Mouse (Mus musculus) liver, postnatal 0 days (tissue): ENCODE data around the gene Kdm8. TPM values are rescaled to one million over a fixed set of nuclear protein-coding genes. Genes with fewer than 3 reads are reported as not detected.

Source experiments
- ATAC-seq: fragments of 200-750 bp; cut with Nextera tagmentation; 2 replicates; pipeline ENCODE4 v1.8.0; 2017; ENCODE audit warnings: mild to moderate bottlenecking, moderate library complexity
- DNase-seq: peaks from one replicate; pipeline ENCODE4 v3.0.0-alpha.2; 2016
- H3K27ac ChIP-seq: fragments of 300-500 bp; sonication (generic); 2 replicates; pipeline ENCODE4 v1.5.1; 2014; ENCODE audit warnings: antibody characterized with exemption, moderate library complexity, mild to moderate bottlenecking, low read depth
- H3K27me3 ChIP-seq: fragments of 300-500 bp; sonication (generic); 2 replicates; pipeline ENCODE4 v1.6.1; 2014; ENCODE audit warnings: low read length, control low read depth, mixed read lengths; ENCODE audit not compliant: insufficient read depth
- H3K36me3 ChIP-seq: fragments of 300-500 bp; sonication (generic); replicated peaks from 2 replicates; pipeline ENCODE4 v1.6.1; 2014; ENCODE audit warnings: mild to moderate bottlenecking, control low read depth, low read length, moderate library complexity, mixed read lengths; ENCODE audit not compliant: insufficient read depth
- H3K4me1 ChIP-seq: fragments of 300-500 bp; sonication (generic); 2 replicates; pipeline ENCODE4 v1.6.1; 2014; ENCODE audit warnings: antibody characterized with exemption, mild to moderate bottlenecking, control low read depth; ENCODE audit not compliant: insufficient read depth
- H3K4me2 ChIP-seq: fragments of 300-500 bp; sonication (generic); 2 replicates; pipeline ENCODE4 v1.6.1; 2014; ENCODE audit warnings: low read depth, mild to moderate bottlenecking, low read length, moderate library complexity, mixed read lengths
- H3K4me3 ChIP-seq: fragments of 300-500 bp; sonication (generic); 2 replicates; pipeline ENCODE4 v1.5.1; 2014; ENCODE audit warnings: low read depth, low read length
- H3K9ac ChIP-seq: fragments of 300-500 bp; sonication (generic); replicated peaks from 2 replicates; pipeline ENCODE4 v1.6.1; 2014; ENCODE audit warnings: mild to moderate bottlenecking, moderate library complexity
- H3K9me3 ChIP-seq: fragments of 300-500 bp; sonication (generic); 2 replicates; pipeline ENCODE4 v1.6.1; 2016; ENCODE audit warnings: mild to moderate bottlenecking, control low read depth, low read length, mixed read lengths
- CTCF ChIP-seq: sonication (generic); IDR thresholded peaks from 2 replicates; pipeline ENCODE4 v1.5.1; 2016; ENCODE audit warnings: antibody characterized with exemption, low read depth
- EP300 ChIP-seq: IDR thresholded peaks from 2 replicates; pipeline ENCODE4 v1.6.1; 2016; ENCODE audit warnings: antibody characterized with exemption, low read depth, mild to moderate bottlenecking
- WGBS: fragments of 180-500 bp; shearing (Covaris S2); extraction: QIAGEN DNeasy Blood & Tissue Kit; methylation state at CpG from one replicate; pipeline ENCODE4 v1.1.7; 2014; ENCODE audit not compliant: insufficient replicate concordance; 5-methylcytosine and 5-hydroxymethylcytosine counted together
- polyA plus RNA-seq: library from polyadenylated mRNA; unstranded; fragments of >200 nt; fragmentation: Nextera tagmentation; extraction: Ambion mirVana; gene quantifications from 2 replicates; pipeline ENCODE4 v1.2.1, GENCODE M21; 2015

The Kdm8 gene
- polyA plus RNA-seq, 1 experiment from 2014 or later = 2.8 TPM

GRCm38 (mm10) chr7:125416762-125417161 lies 27.7 kb upstream of the Kdm8 start:
- Histone ChIP-seq H3K27me3 (no peaks in the 10 kb centered on the region), H3K9me3 (no peaks in the 10 kb centered on the region), H3K4me2 (no peak overlapping the region), H3K36me3 (no peaks in the 10 kb centered on the region), H3K27ac (no peak overlapping the region), H3K4me1 (no peaks in the 10 kb centered on the region), H3K9ac (no peak overlapping the region), H3K4me3 (no peak overlapping the region)
- no peak for ATAC-seq
- no peak for DNase-seq
- TF ChIP-seq CTCF = no peak
- no peak for TF ChIP-seq EP300
- 55% methylated on average over 5 of the region's 5 CpGs for WGBS

GRCm38 (mm10) chr7:125418413-125418812 lies 26.1 kb upstream of the Kdm8 start:
- H3K36me3 ChIP-seq = no peaks in the 10 kb centered on the region
- ATAC-seq (no peak), DNase-seq (no peak)
- no peak overlapping the region for H3K4me2 ChIP-seq
- peaks cover 2% of the 10 kb centered on the region; the same call in 1 of the 2 replicates for H3K4me1 ChIP-seq
- H3K27me3 ChIP-seq = no peaks in the 10 kb centered on the region
- WGBS = 41% methylated on average over 3 of the region's 3 CpGs
- no peak overlapping the region for H3K4me3 ChIP-seq
- no peaks in the 10 kb centered on the region for H3K9me3 ChIP-seq
- no peak overlapping the region for H3K27ac ChIP-seq
- TF ChIP-seq EP300 = no peak
- TF ChIP-seq CTCF = no peak
- H3K9ac ChIP-seq = no peak overlapping the region

- no peaks in the 10 kb centered on the region for H3K27me3 ChIP-seq
- peaks cover 2% of the 10 kb centered on the region; the same call in 1 of the 2 replicates for H3K4me1 ChIP-seq
- H3K9me3 ChIP-seq = no peaks in the 10 kb centered on the region; the same call in 1 of the 2 replicates
- H3K4me3 ChIP-seq = no peak overlapping the region
- WGBS = 48% methylated on average over 2 of the region's 2 CpGs
- ATAC-seq (no peak), DNase-seq (peak; percentile 73)
- no peak overlapping the region for H3K9ac ChIP-seq
- no peak overlapping the region for H3K27ac ChIP-seq
- no peaks in the 10 kb centered on the region for H3K36me3 ChIP-seq
- TF ChIP-seq EP300 = no peak
- peak; percentile 87 for TF ChIP-seq CTCF
- no peak overlapping the region for H3K4me2 ChIP-seq
Observed at GRCm38 (mm10) chr7:125420190-125420589, 24.3 kb upstream of the Kdm8 start.

- ATAC-seq (no peak), DNase-seq (no peak)
- WGBS = 46% methylated on average over 2 of the region's 2 CpGs
- Histone ChIP-seq H3K9me3 (no peaks in the 10 kb centered on the region; the same call in 1 of the 2 replicates), H3K36me3 (no peaks in the 10 kb centered on the region), H3K9ac (no peak overlapping the region), H3K27ac (no peak overlapping the region), H3K4me2 (no peak overlapping the region), H3K4me3 (no peak overlapping the region), H3K27me3 (no peaks in the 10 kb centered on the region), H3K4me1 (peaks cover 2% of the 10 kb centered on the region; the same call in 1 of the 2 replicates)
- TF ChIP-seq EP300 (no peak), CTCF (no peak)
Observed at GRCm38 (mm10) chr7:125421911-125422310, 22.6 kb upstream of the Kdm8 start.

GRCm38 (mm10) chr7:125423056-125423455 lies 21.4 kb upstream of the Kdm8 start:
- 35% methylated on average over 3 of the region's 3 CpGs for WGBS
- no peaks in the 10 kb centered on the region for H3K27me3 ChIP-seq
- no peak for DNase-seq
- no peaks in the 10 kb centered on the region; the same call in 1 of the 2 replicates for H3K9me3 ChIP-seq
- H3K27ac ChIP-seq = no peak overlapping the region
- no peak overlapping the region for H3K9ac ChIP-seq
- TF ChIP-seq EP300 (0 out of 2 replicates have a peak, but pooled peaks have one; percentile 21), CTCF (no peak)
- H3K4me1 ChIP-seq = peaks cover 7% of the 10 kb centered on the region
- H3K4me2 ChIP-seq = no peak overlapping the region
- no peak overlapping the region for H3K4me3 ChIP-seq
- peak; percentile 43 for ATAC-seq
- no peaks in the 10 kb centered on the region for H3K36me3 ChIP-seq

- Histone ChIP-seq H3K36me3 (no peaks in the 10 kb centered on the region), H3K9me3 (peaks cover 2% of the 10 kb centered on the region), H3K4me2 (no peak overlapping the region), H3K4me1 (peaks cover 16% of the 10 kb centered on the region), H3K4me3 (no peak overlapping the region), H3K27me3 (no peaks in the 10 kb centered on the region), H3K27ac (no peak overlapping the region), H3K9ac (no peak overlapping the region)
- DNase-seq = no peak
- TF ChIP-seq CTCF (no peak), EP300 (no peak)
- ATAC-seq = no peak
- 71% methylated on average over 12 of the region's 12 CpGs for WGBS
Observed at GRCm38 (mm10) chr7:125427492-125428090, 16.9 kb upstream of the Kdm8 start.
